Mouse (Mus musculus): ENCODE measurements around the gene Gm614. TPM values are rescaled to one million over a fixed set of nuclear protein-coding genes. Genes with fewer than 3 reads are reported as not detected.
A peak's percentile ranks its signal among the peaks of the same experiment; 100 is the strongest.

The Gm614 gene
- polyA plus RNA-seq, 1 experiment from 2014 or later: not detected

DNA sequence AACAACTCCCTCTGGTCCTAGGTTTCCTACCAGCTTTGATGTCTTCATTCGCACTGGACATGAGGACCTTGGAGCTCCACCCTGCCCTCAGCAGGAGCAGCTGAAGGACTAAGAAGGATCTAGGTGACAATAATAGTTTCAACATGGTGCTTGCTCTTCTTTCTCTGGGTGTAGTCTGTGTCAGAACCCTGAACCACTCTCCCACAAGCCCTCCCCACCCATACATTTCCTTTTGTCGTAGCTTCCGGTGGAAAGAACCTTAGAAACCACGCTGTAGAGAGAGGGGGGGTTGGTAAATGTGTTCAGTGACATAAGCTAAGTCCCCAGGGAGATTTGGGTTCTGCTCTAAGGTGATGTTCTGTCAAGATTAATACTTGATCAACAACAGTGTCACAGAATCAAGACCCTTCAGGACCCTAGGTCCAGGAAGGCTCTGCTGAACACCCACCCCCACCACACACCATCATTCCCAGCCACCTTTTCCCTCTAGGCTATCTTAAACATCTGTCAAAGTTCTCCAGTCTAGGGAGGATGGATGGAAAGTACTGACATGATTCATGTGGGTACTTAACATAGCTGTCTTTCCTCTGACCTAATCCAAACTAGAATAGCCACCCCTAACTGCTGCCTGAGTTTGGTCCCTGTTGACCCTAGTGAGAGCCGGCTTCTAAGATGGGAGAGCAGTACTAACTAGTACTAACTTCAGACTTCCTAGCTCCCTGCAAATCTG lies 4.4 kb upstream of the Gm614 start, which contains the start of gene Il2rg:
Gene Il2rg (minus strand): TSS at position 231 of the 730 bp plus-strand sequence.
- 76% methylated on average over 5 of the region's 5 CpGs for WGBS
- ATAC-seq: no peak

GRCm38 (mm10) chrX:101266631-101267030 lies 2.8 kb upstream of the Gm614 start:
- Histone ChIP-seq H3K27me3 (replicated peaks; ENCODE audit: control insufficient read depth, insufficient read depth, low read length) (no peaks in the 10 kb centered on the region; the same call in 1 of the 2 replicates), H3K36me3 (ENCODE audit: control insufficient read depth, insufficient read depth, low read length) (no peaks in the 10 kb centered on the region), H3K27ac (ENCODE audit: low read depth, low read length) (no peak overlapping the region), H3K9me3 (ENCODE audit: control insufficient read depth, low read length) (no peaks in the 10 kb centered on the region), H3K9ac (ENCODE audit: low read depth, low read length) (no peak overlapping the region), H3K4me3 (ENCODE audit: low read length) (no peak overlapping the region), H3K4me2 (ENCODE audit: low read length) (no peak overlapping the region), H3K4me1 (ENCODE audit: control insufficient read depth, insufficient read depth, low read depth, low read length) (no peaks in the 10 kb centered on the region)
- ATAC-seq: no peak
- 91% methylated on average over 6 of the region's 6 CpGs for WGBS

More for the DNA sequence above, 4.4 kb upstream of the Gm614 start, which contains the start of gene Il2rg:
- Histone ChIP-seq H3K4me1 (ENCODE audit: control insufficient read depth, insufficient read depth, low read depth, low read length) (no peaks in the 10 kb centered on the region), H3K4me2 (ENCODE audit: low read length) (0 out of 2 replicates have a peak within 1 kb of the TSS, but pooled peaks have one; percentile 7), H3K27me3 (replicated peaks; ENCODE audit: control insufficient read depth, insufficient read depth, low read length) (no peaks in the 10 kb centered on the region; the same call in 1 of the 2 replicates), H3K9me3 (ENCODE audit: control insufficient read depth, low read length) (no peaks in the 10 kb centered on the region), H3K27ac (ENCODE audit: low read depth, low read length) (no peak within 1 kb of the TSS), H3K9ac (ENCODE audit: low read depth, low read length) (no peak within 1 kb of the TSS), H3K4me3 (ENCODE audit: low read length) (no peak within 1 kb of the TSS), H3K36me3 (ENCODE audit: control insufficient read depth, insufficient read depth, low read length) (no peaks in the 10 kb centered on the region)

DNA sequence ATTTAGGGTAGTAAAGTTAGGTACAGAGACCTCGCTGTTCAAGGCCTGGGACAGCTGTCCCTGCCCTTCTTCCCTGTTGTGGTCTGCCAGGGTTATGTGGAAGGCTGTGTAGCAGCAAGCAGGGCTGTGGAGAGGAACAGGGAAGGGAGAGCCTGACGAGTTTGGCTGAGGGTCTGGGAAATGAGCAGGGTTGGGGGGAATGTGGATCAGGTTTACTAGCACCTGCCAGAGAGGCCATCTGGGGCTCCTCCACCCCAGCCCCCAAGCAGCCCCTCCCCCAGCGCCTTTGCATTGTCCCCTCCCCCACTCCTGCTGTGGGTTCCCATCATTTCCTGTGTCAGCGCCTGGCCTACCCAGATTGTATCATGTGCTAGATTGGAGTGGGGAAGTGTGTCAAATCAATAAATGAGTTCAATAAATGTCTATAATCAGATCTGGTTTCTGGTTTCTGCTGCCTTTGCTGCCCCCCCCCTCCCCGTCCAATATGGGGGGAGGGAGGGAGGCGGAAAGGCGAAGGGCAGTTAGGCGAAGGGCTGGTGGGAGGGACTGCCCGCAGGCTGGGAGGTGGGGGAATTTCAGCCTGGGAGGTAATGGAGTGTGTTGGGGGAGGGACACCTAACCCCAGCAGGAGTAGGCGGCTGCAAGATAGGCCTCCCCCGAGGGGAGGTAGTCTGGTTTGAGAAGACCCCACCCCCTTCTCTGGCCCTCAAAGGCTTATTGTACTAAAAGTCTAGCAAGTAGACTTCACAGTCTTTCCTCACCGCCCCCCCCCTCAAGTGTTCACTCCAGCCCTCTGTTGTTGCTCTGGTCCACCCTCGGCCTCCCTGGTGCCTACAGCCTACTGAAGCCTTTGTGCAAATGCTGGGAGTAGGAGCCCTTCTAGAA lies 3.1 kb downstream of the Gm614 start:
- H3K4me1 ChIP-seq (ENCODE audit: control insufficient read depth, insufficient read depth, low read depth, low read length): no peaks in the 10 kb centered on the region
- WGBS: 39% methylated on average over 8 of the region's 13 CpGs
- H3K36me3 ChIP-seq (ENCODE audit: control insufficient read depth, insufficient read depth, low read length): no peaks in the 10 kb centered on the region
- H3K27ac ChIP-seq (ENCODE audit: low read depth, low read length): no peak overlapping the region
- H3K4me2 ChIP-seq (ENCODE audit: low read length): no peak overlapping the region
- ATAC-seq: peak; percentile 53; the same call in 1 of the 2 replicates
- H3K27me3 ChIP-seq (replicated peaks; ENCODE audit: control insufficient read depth, insufficient read depth, low read length): no peaks in the 10 kb centered on the region; the same call in 1 of the 2 replicates
- no peak overlapping the region for H3K9ac ChIP-seq (ENCODE audit: low read depth, low read length)
- no peaks in the 10 kb centered on the region for H3K9me3 ChIP-seq (ENCODE audit: control insufficient read depth, low read length)
- no peak overlapping the region for H3K4me3 ChIP-seq (ENCODE audit: low read length)

GRCm38 (mm10) chrX:101256603-101257002 lies 7.2 kb downstream of the Gm614 start:
- no peak overlapping the region for H3K27ac ChIP-seq (ENCODE audit: low read depth, low read length)
- no peaks in the 10 kb centered on the region for H3K9me3 ChIP-seq (ENCODE audit: control insufficient read depth, low read length)
- no peak for ATAC-seq
- H3K4me1 ChIP-seq (ENCODE audit: control insufficient read depth, insufficient read depth, low read depth, low read length): no peaks in the 10 kb centered on the region; the same call in 1 of the 2 replicates
- H3K27me3 ChIP-seq (replicated peaks; ENCODE audit: control insufficient read depth, insufficient read depth, low read length): no peaks in the 10 kb centered on the region
- H3K4me2 ChIP-seq (ENCODE audit: low read length): no peak overlapping the region
- H3K4me3 ChIP-seq (ENCODE audit: low read length): no peak overlapping the region
- WGBS: 85% methylated on average over 13 of the region's 13 CpGs
- H3K9ac ChIP-seq (ENCODE audit: low read depth, low read length): no peak overlapping the region
- no peaks in the 10 kb centered on the region for H3K36me3 ChIP-seq (ENCODE audit: control insufficient read depth, insufficient read depth, low read length)

- peak; percentile 60 for ATAC-seq
- H3K36me3 ChIP-seq (ENCODE audit: control insufficient read depth, insufficient read depth, low read length): no peaks in the 10 kb centered on the region
- peak overlapping the region; percentile 62 for H3K9ac ChIP-seq (ENCODE audit: low read depth, low read length)
- no peaks in the 10 kb centered on the region for H3K9me3 ChIP-seq (ENCODE audit: control insufficient read depth, low read length)
- peak overlapping the region; percentile 53 for H3K4me3 ChIP-seq (ENCODE audit: low read length)
- WGBS: 13% methylated on average over 25 of the region's 26 CpGs
- peak overlapping the region; percentile 69 for H3K4me2 ChIP-seq (ENCODE audit: low read length)
- H3K4me1 ChIP-seq (ENCODE audit: control insufficient read depth, insufficient read depth, low read depth, low read length): no peaks in the 10 kb centered on the region; the same call in 1 of the 2 replicates
- H3K27ac ChIP-seq (ENCODE audit: low read depth, low read length): no peak overlapping the region
- H3K27me3 ChIP-seq (replicated peaks; ENCODE audit: control insufficient read depth, insufficient read depth, low read length): no peaks in the 10 kb centered on the region
Measured at GRCm38 (mm10) chrX:101254740-101255139, 9.1 kb downstream of the Gm614 start.

DNA sequence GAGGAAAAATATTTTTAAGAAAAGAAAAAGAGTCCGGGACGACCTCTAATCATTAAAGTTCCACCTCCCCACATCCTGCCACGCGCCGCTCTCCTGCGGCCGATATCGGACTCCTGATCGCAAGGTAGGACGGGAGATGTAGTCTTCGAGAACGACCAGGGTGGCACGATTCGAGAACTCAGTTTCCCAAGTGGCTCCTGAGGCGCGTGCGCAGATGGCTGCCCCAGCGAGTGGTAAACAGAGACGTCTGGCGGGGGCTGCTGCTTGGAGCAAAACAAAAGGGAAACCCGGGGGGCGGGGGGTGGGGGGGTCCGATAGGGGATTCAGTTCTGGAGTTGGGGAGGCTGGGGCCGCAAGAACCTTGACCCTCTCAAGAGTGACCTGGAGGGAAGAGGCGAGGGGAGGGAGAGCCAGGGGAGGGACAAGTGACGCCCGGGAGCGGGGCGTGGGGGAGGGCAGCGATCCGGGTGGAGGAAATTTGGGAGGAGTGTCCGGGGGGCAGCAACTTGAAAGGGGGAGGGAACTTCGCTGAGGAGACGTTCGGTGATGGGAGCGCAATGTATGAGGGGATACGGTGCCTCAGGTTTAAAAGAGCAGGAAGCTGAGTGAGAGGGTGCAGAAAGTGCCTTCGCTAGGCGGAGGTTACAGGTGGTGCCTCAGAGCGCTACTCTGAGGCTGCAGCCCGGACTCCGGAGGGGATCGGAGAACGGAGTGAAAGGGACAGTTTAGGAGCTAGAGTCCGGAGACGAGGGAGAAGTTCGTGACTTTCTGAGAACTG lies 9.7 kb downstream of the Gm614 start, which contains the start of gene Foxo4:
Gene Foxo4 (plus strand): TSS at position 577 of the 778 bp plus-strand sequence.
- no peaks in the 10 kb centered on the region for H3K9me3 ChIP-seq (ENCODE audit: control insufficient read depth, low read length)
- H3K4me3 ChIP-seq (ENCODE audit: low read length): peak within 1 kb of the TSS; percentile 53
- H3K4me1 ChIP-seq (ENCODE audit: control insufficient read depth, insufficient read depth, low read depth, low read length): no peaks in the 10 kb centered on the region; the same call in 1 of the 2 replicates
- peak; percentile 94 for ATAC-seq
- H3K27ac ChIP-seq (ENCODE audit: low read depth, low read length): no peak within 1 kb of the TSS
- H3K9ac ChIP-seq (ENCODE audit: low read depth, low read length): peak within 1 kb of the TSS; percentile 62
- H3K4me2 ChIP-seq (ENCODE audit: low read length): peak within 1 kb of the TSS; percentile 69
- WGBS: 18% methylated on average over 47 of the region's 47 CpGs
- no peaks in the 10 kb centered on the region for H3K27me3 ChIP-seq (replicated peaks; ENCODE audit: control insufficient read depth, insufficient read depth, low read length)
- H3K36me3 ChIP-seq (ENCODE audit: control insufficient read depth, insufficient read depth, low read length): no peaks in the 10 kb centered on the region

- no peaks in the 10 kb centered on the region for H3K36me3 ChIP-seq (ENCODE audit: control insufficient read depth, insufficient read depth, low read length)
- no peaks in the 10 kb centered on the region for H3K4me1 ChIP-seq (ENCODE audit: control insufficient read depth, insufficient read depth, low read depth, low read length)
- no peak overlapping the region for H3K27ac ChIP-seq (ENCODE audit: low read depth, low read length)
- no peak overlapping the region for H3K4me3 ChIP-seq (ENCODE audit: low read length)
- H3K9ac ChIP-seq (ENCODE audit: low read depth, low read length): no peak overlapping the region
- H3K9me3 ChIP-seq (ENCODE audit: control insufficient read depth, low read length): no peaks in the 10 kb centered on the region
- no peak overlapping the region for H3K4me2 ChIP-seq (ENCODE audit: low read length)
- 20% methylated on average over 1 of the region's 1 CpGs for WGBS
- H3K27me3 ChIP-seq (replicated peaks; ENCODE audit: control insufficient read depth, insufficient read depth, low read length): no peaks in the 10 kb centered on the region
- ATAC-seq: no peak
Measured at GRCm38 (mm10) chrX:101245011-101245410, 18.8 kb downstream of the Gm614 start.

DNA sequence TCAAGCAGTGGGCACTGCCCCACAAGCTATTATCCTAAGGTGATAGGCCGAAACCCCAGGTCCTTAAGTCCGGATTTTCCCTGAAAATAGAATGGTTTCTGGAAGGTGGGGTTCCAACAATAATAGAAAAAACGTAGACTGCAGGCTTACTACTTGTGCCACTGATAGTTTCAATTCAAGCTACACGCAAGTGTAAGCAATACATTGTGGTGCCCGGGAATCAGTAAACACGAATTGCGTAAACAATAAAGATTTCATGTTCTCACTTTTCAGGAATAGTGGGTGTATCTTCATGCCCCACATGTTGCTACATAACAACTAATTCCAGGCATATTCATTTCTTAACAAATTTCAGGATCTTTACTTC lies 41.0 kb downstream of the Gm614 start:
- no peak for ATAC-seq
- peak overlapping the region; percentile 72 for H3K27ac ChIP-seq (ENCODE audit: low read depth, low read length)
- H3K27me3 ChIP-seq (replicated peaks; ENCODE audit: control insufficient read depth, insufficient read depth, low read length): no peaks in the 10 kb centered on the region
- no peaks in the 10 kb centered on the region for H3K9me3 ChIP-seq (ENCODE audit: control insufficient read depth, low read length)
- peaks cover 3% of the 10 kb centered on the region; the same call in 1 of the 2 replicates for H3K4me1 ChIP-seq (ENCODE audit: control insufficient read depth, insufficient read depth, low read depth, low read length)
- WGBS: 15% methylated on average over 7 of the region's 7 CpGs
- H3K36me3 ChIP-seq (ENCODE audit: control insufficient read depth, insufficient read depth, low read length): no peaks in the 10 kb centered on the region
- peak overlapping the region; percentile 56 for H3K4me2 ChIP-seq (ENCODE audit: low read length)
- no peak overlapping the region for H3K9ac ChIP-seq (ENCODE audit: low read depth, low read length)
- peak overlapping the region; percentile 41 for H3K4me3 ChIP-seq (ENCODE audit: low read length)

All from hindbrain, embryonic 16.5 days (tissue).